Mouse (Mus musculus): Measurements from ENCODE around the gene Krtap5-3.

GRCm38 (mm10) chr7:142224518-142224917 is 23.4 kb downstream of the Krtap5-3 start:
- TF ChIP-seq TAL1 (IDR thresholded peaks at IDR 0.05; ENCODE audit: low read length) (no peak), GATA1 (IDR thresholded peaks at IDR 0.05; ENCODE audit: low read length) (no peak)

Measured in erythroblast, embryonic 14.5 days (primary cell).